Mouse (Mus musculus) MEL (cell line): Measurements from ENCODE around the gene Gm12248. TPM values are rescaled to one million over a fixed set of nuclear protein-coding genes. Genes with fewer than 3 reads are reported as not detected.

ENCODE experiments used
- DNase-seq: peaks from one replicate; pipeline ENCODE4 v3.0.0; 2011; ENCODE audit warnings: low read depth, low spot score
- H3K27ac ChIP-seq: 2 replicates; pipeline ENCODE4 v1.5.1; 2012; ENCODE audit warnings: low read depth, mild to moderate bottlenecking, control low read depth, low read length, moderate library complexity; ENCODE audit not compliant: control insufficient read depth
- H3K27me3 ChIP-seq, 2 experiments: fragments of 150-350 bp in 1 of 2; sonication (generic) in 1 of 2; 2 replicates each; pipeline ENCODE4 v1.6.1; 2012; ENCODE audit warnings: low read length in 2 of 2, mild to moderate bottlenecking in 2 of 2, improper control_type of control experiment in 1 of 2, moderate library complexity in 1 of 2; ENCODE audit not compliant: insufficient read depth in 2 of 2, control insufficient read depth in 1 of 2
- H3K36me3 ChIP-seq, 2 experiments: 2 replicates each; pipeline ENCODE4 v1.6.1; 2012 to 2014; ENCODE audit warnings: low read length in 2 of 2, improper control_type of control experiment in 1 of 2, inconsistent platforms in 1 of 2, mild to moderate bottlenecking in 1 of 2; ENCODE audit not compliant: insufficient read depth in 2 of 2, control insufficient read depth in 1 of 2
- H3K4me1 ChIP-seq, 2 experiments: fragments of 150-350 bp in 1 of 2; sonication (generic) in 1 of 2; 2 replicates each; pipeline ENCODE4 v1.6.1; 2012; ENCODE audit warnings: low read length in 2 of 2, improper control_type of control experiment in 1 of 2, mild to moderate bottlenecking in 1 of 2; ENCODE audit not compliant: insufficient read depth in 2 of 2, control insufficient read depth in 1 of 2
- H3K4me3 ChIP-seq, 2 experiments: fragments of 150-350 bp in 1 of 2; sonication (generic) in 1 of 2; 2 replicates each; pipeline ENCODE4 v1.5.1; 2012; ENCODE audit warnings: low read depth in 2 of 2, low read length in 2 of 2, mild to moderate bottlenecking in 2 of 2, moderate library complexity in 2 of 2, control low read depth in 1 of 2, improper control_type of control experiment in 1 of 2; ENCODE audit not compliant: control insufficient read depth in 1 of 2, insufficient read depth in 1 of 2
- H3K79me2 ChIP-seq: 2 replicates; pipeline ENCODE4 v1.6.1; 2012; ENCODE audit warnings: mild to moderate bottlenecking, low read length, moderate library complexity; ENCODE audit not compliant: control insufficient read depth, poor library complexity, insufficient read depth
- H3K9ac ChIP-seq: 2 replicates; pipeline ENCODE4 v1.6.1; 2012; ENCODE audit warnings: low read depth, mild to moderate bottlenecking, control low read depth, low read length, moderate library complexity; ENCODE audit not compliant: control insufficient read depth, poor library complexity, severe bottlenecking
- H3K9me3 ChIP-seq: fragments of 150-350 bp; sonication (generic); replicated peaks from 2 replicates; pipeline ENCODE4 v1.6.1; 2012; ENCODE audit warnings: mild to moderate bottlenecking, low read length, improper control_type of control experiment, moderate library complexity; ENCODE audit not compliant: insufficient read depth
- CHD1 ChIP-seq: IDR thresholded peaks from 2 replicates; pipeline ENCODE4 v1.6.1; 2012; ENCODE audit warnings: low read depth, mild to moderate bottlenecking, inconsistent platforms, low read length, improper control_type of control experiment
- CHD2 ChIP-seq: IDR thresholded peaks from 2 replicates; pipeline ENCODE4 v1.6.1; 2011; ENCODE audit warnings: low read length, improper control_type of control experiment
- E2F4 ChIP-seq: IDR thresholded peaks from 2 replicates; pipeline ENCODE4 v1.6.1; 2011; ENCODE audit warnings: low read depth, low read length, improper control_type of control experiment, borderline replicate concordance
- ETS1 ChIP-seq: IDR thresholded peaks from 2 replicates; pipeline ENCODE4 v1.6.1; 2012; ENCODE audit warnings: low read depth, mild to moderate bottlenecking, inconsistent platforms, low read length, improper control_type of control experiment, moderate library complexity
- JUND ChIP-seq: IDR thresholded peaks from 2 replicates; pipeline ENCODE4 v1.6.1; 2011; ENCODE audit warnings: low read depth, mild to moderate bottlenecking, improper control_type of control experiment, low read length
- KAT2A ChIP-seq: conservative IDR thresholded peaks from 2 replicates; pipeline ENCODE4 v1.6.1; 2012; ENCODE audit warnings: low read depth, low read length, improper control_type of control experiment, inconsistent platforms
- MAFK ChIP-seq: IDR thresholded peaks from 2 replicates; pipeline ENCODE4 v1.6.1; 2011; ENCODE audit warnings: low read depth, mild to moderate bottlenecking, low read length, improper control_type of control experiment, borderline replicate concordance
- MAZ ChIP-seq: IDR thresholded peaks from 2 replicates; pipeline ENCODE4 v1.6.1; 2012; ENCODE audit warnings: low read depth, mild to moderate bottlenecking, inconsistent platforms, low read length, improper control_type of control experiment
- MXI1 ChIP-seq: IDR thresholded peaks from 2 replicates; pipeline ENCODE4 v1.6.1; 2011; ENCODE audit warnings: mild to moderate bottlenecking, low read depth, low read length, improper control_type of control experiment
- MYC ChIP-seq: IDR thresholded peaks from 2 replicates; pipeline ENCODE4 v1.6.1; 2011; ENCODE audit warnings: low read depth, mild to moderate bottlenecking, low read length, improper control_type of control experiment, moderate library complexity
- POLR2AphosphoS2 ChIP-seq: IDR thresholded peaks from 2 replicates; pipeline ENCODE4 v1.6.1; 2011; ENCODE audit warnings: low read length, improper control_type of control experiment
- SIN3A ChIP-seq: IDR thresholded peaks from 2 replicates; pipeline ENCODE4 v1.6.1; 2012; ENCODE audit warnings: low read length, improper control_type of control experiment, inconsistent platforms
- SMC3 ChIP-seq: IDR thresholded peaks from 2 replicates; pipeline ENCODE4 v1.6.1; 2011; ENCODE audit warnings: low read depth, low read length, improper control_type of control experiment
- TAL1 ChIP-seq: IDR thresholded peaks from 2 replicates; pipeline ENCODE4 v1.6.1; 2012; ENCODE audit warnings: mild to moderate bottlenecking, inconsistent platforms, low read length, moderate library complexity, mixed read lengths
- TBP ChIP-seq: IDR thresholded peaks from 2 replicates; pipeline ENCODE4 v1.8.0; 2011; ENCODE audit warnings: low read depth, low read length, improper control_type of control experiment
- USF1 ChIP-seq: IDR thresholded peaks from 2 replicates; pipeline ENCODE4 v1.6.1; 2014; ENCODE audit warnings: low read depth, mild to moderate bottlenecking, inconsistent platforms, low read length, improper control_type of control experiment, moderate library complexity
- ZC3H11A ChIP-seq: IDR thresholded peaks from 2 replicates; pipeline ENCODE4 v1.6.1; 2012; ENCODE audit warnings: low read depth, mild to moderate bottlenecking, inconsistent platforms, low read length, improper control_type of control experiment
- ZMIZ1 ChIP-seq: IDR thresholded peaks from 2 replicates; pipeline ENCODE4 v1.6.1; 2012; ENCODE audit warnings: low read depth, mild to moderate bottlenecking, inconsistent platforms, low read length, improper control_type of control experiment, moderate library complexity
- polyA plus RNA-seq, 2 experiments: library from polyadenylated mRNA; stranded (reverse) in 1 of 2; unstranded in 1 of 2; fragments of >175 nt in 1 of 2; fragments of >200 nt in 1 of 2; gene quantifications; 2 replicates each; pipeline versions ENCODE4 v1.2.1 to v1.2.4; 2012; ENCODE audit warnings: low replicate concordance in 2 of 2, low read depth in 1 of 2; ENCODE audit not compliant: insufficient read length in 2 of 2, insufficient read depth in 1 of 2, missing spikeins in 1 of 2
- total RNA-seq: library from RNA; depleted of rRNA; stranded (reverse); fragments of 300-350 nt; gene quantifications from 2 replicates; pipeline ENCODE4 v1.2.3, GENCODE M21; 2012

Gene Gm12248
- total and polyA plus RNA-seq, 3 experiments, result 0.12 to 0.65 TPM; not detected in 1

- no peak for TF ChIP-seq SMC3
- TF ChIP-seq ETS1, result no peak
- TF ChIP-seq, all 39 proteins: peak for 0
These were observed 4.9 kb upstream of the Gm12248 start (continued) for GRCm38 (mm10) chr11:58097621-58098365.

GRCm38 (mm10) chr11:58096821-58097620, 4.1 kb upstream of the Gm12248 start:
- H3K79me2 ChIP-seq, result no peaks in the 10 kb centered on the region
- H3K27ac ChIP-seq, result no peak overlapping the region
- peaks cover 0 to 9% of the 10 kb centered on the region in 2 experiments; a peak in 2 of 4 replicates for H3K36me3 ChIP-seq
- H3K9ac ChIP-seq, result no peak overlapping the region
- no peak overlapping the region for H3K4me3 ChIP-seq
- no peaks in the 10 kb centered on the region for H3K27me3 ChIP-seq
- no peak for DNase-seq
- H3K4me1 ChIP-seq, result peaks cover 9 to 11% of the 10 kb centered on the region in 2 experiments
- TF ChIP-seq MAZ (no peak), MYC (no peak), MAFK (no peak), E2F4 (no peak), SIN3A (no peak), KAT2A (no peak), CHD2 (no peak), POLR2AphosphoS2 (no peak), CHD1 (no peak), MXI1 (no peak)
- H3K9me3 ChIP-seq, result no peaks in the 10 kb centered on the region

- Histone ChIP-seq H3K9me3 (no peaks in the 10 kb centered on the region), H3K9ac (no peak overlapping the region), H3K79me2 (no peaks in the 10 kb centered on the region), H3K27ac (no peak overlapping the region), H3K27me3 (no peaks in the 10 kb centered on the region), H3K4me3 (no peak overlapping the region), H3K36me3 (peaks cover 0 to 4% of the 10 kb centered on the region in 2 experiments; a peak in 1 of 4 replicates), H3K4me1 (peaks cover 4 to 6% of the 10 kb centered on the region in 2 experiments; a peak in 3 of 4 replicates)
- TF ChIP-seq MYC, result no peak
- TF ChIP-seq USF1, result no peak
- no peak for TF ChIP-seq JUND
- no peak for TF ChIP-seq ZMIZ1
- no peak for TF ChIP-seq ZC3H11A
- no peak for TF ChIP-seq TBP
- TF ChIP-seq TAL1, result no peak
- DNase-seq, result no peak
These were observed 3.2 kb upstream of the Gm12248 start for GRCm38 (mm10) chr11:58096160-58096559.
